Mouse (Mus musculus): ENCODE data around the gene Ankrd37. TPM values are rescaled to one million over a fixed set of nuclear protein-coding genes. Genes with fewer than 3 reads are reported as not detected.

Gene Ankrd37
- polyA plus RNA-seq, 1 experiment from 2014 or later, result 13.9 TPM

Other genes starting within 250 kb of the Ankrd37 start
- gene Pdlim3, start 120.2 kb downstream of the Ankrd37 start, polyA plus RNA-seq (2014; fragmentation: Nextera tagmentation; extraction: Ambion mirVana), result 307 and 355 TPM in 2 replicates
- gene Ccdc110, start 71.1 kb downstream of the Ankrd37 start, polyA plus RNA-seq (2014; fragmentation: Nextera tagmentation; extraction: Ambion mirVana), result 0.07 and 0.31 TPM in 2 replicates
- 2.1 and 2.4 TPM in 2 replicates for gene 1700029J07Rik, start 30.5 kb downstream of the Ankrd37 start, polyA plus RNA-seq (2014; fragmentation: Nextera tagmentation; extraction: Ambion mirVana)
- gene Ufsp2, start 30.2 kb downstream of the Ankrd37 start, polyA plus RNA-seq (2014; fragmentation: Nextera tagmentation; extraction: Ambion mirVana), result 62.0 and 62.7 TPM in 2 replicates
- 0.89 and 1.2 TPM in 2 replicates for gene Lrp2bp, start 6.4 kb downstream of the Ankrd37 start, polyA plus RNA-seq (2014; fragmentation: Nextera tagmentation; extraction: Ambion mirVana)
- 21.5 and 22.3 TPM in 2 replicates for gene Cfap97, start 146.1 kb upstream of the Ankrd37 start, polyA plus RNA-seq (2014; fragmentation: Nextera tagmentation; extraction: Ambion mirVana)
- 2.9 and 6.6 TPM in 2 replicates for gene Snx25, start 146.5 kb upstream of the Ankrd37 start, polyA plus RNA-seq (2014; fragmentation: Nextera tagmentation; extraction: Ambion mirVana)
- 1,564 and 1,695 TPM in 2 replicates for gene Slc25a4, start 205.6 kb upstream of the Ankrd37 start, polyA plus RNA-seq (2014; fragmentation: Nextera tagmentation; extraction: Ambion mirVana)

Data from heart, embryonic 11.5 days (tissue).